Mouse (Mus musculus) c-Kit-positive CD71-positive TER-119-negative erythroid progenitor cells, embryonic 14.5 days (primary cell): ENCODE results near the gene Cbx2.

ENCODE experiments used
- DNase-seq: peaks from one replicate; pipeline ENCODE4 v3.0.0-alpha.2; 2013; ENCODE audit warnings: low read depth

Cbx2 gene

GRCm38 (mm10) chr11:119058041-119058995 lies 35.6 kb downstream of the Cbx2 start:
- no peak for DNase-seq

- DNase-seq = no peak
Measured at GRCm38 (mm10) chr11:119059256-119059655, 36.5 kb downstream of the Cbx2 start.

DNA sequence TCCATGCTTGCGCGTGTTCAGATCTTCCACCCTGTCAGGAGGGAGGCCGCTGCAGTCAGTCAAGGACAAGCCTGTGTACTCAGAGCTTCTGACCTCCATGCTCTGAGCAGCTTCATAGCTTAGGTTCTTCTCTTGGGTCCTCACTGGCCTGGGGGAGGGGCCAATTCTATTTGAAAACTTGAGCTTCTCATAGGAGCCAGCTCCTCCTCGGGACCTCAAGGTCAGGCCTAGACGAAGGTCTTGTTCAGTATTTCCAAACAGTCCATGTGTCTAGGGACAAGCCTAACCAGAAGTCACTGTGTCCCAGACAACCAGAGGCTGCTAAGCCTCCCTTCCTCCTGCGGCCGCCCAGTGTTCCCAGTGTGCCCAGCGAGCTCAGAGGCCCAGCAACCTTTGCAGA lies 44.1 kb downstream of the Cbx2 start:
- no peak for DNase-seq

GRCm38 (mm10) chr11:119072239-119072638 lies 49.5 kb downstream of the Cbx2 start:
- no peak for DNase-seq

- DNase-seq = no peak
Measured at GRCm38 (mm10) chr11:119072986-119073385, 50.2 kb downstream of the Cbx2 start.

DNA sequence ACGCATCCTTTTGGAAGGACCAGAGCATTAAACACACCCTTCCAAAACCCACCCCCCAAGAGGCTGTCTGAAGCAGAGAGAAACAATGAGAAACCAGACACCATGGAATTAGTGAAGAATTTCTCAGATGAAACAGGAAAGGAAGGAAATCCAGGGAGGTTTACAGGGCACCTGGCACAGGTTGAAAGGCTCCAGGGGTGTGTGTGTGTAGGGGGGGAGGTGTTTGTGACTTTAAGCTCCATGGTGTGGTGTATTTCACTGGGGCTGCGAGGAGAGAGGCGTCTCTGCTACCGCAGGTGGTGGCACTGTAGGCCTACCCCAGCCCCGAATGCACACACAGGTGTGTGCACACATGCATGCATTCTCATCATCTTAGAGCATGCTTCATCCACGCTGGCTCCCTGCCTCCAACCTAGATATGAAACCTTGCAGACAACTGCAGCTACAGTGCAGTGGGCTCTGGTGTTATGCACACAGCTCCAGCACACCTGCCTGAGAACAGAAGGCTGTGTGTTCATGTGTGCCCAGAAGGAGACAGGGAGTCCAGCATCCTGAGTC lies 51.2 kb downstream of the Cbx2 start:
- DNase-seq = no peak

- DNase-seq = no peak
Measured at GRCm38 (mm10) chr11:119075805-119076204, 53.0 kb downstream of the Cbx2 start.

DNA sequence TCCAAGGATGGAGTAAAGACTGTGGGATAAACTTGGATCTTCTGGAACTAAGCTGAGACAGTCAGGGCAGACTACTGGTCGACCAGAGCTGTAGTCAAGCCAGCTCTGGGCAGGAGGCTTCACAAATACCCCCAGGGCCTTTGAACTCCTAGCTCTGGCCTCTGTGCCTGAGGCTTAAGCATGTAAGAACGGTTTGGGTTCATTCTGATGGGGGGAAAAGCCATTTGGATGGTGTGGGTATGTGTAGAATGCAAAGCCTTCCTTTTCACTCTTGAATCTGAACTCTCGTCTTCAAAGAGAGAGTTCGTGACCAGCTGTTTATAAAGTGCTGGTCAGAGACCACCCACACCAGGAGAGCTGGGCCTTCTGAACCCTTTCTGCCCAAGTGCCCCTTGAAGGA lies 55.0 kb downstream of the Cbx2 start:
- no peak for DNase-seq

- no peak for DNase-seq
Measured at GRCm38 (mm10) chr11:119078691-119079444, 56.1 kb downstream of the Cbx2 start.

- DNase-seq = no peak
Measured at GRCm38 (mm10) chr11:119079445-119079837, 56.7 kb downstream of the Cbx2 start.

- no peak for DNase-seq
Measured at GRCm38 (mm10) chr11:119080461-119081147, 57.8 kb downstream of the Cbx2 start.
